Mouse (Mus musculus) intestine, embryonic 15.5 days (tissue): ENCODE measurements around the gene Myct1. TPM values are rescaled to one million over a fixed set of nuclear protein-coding genes. Genes with fewer than 3 reads are reported as not detected.

Experiments
- ATAC-seq: fragments of 200-750 bp; cut with Nextera tagmentation; 2 replicates; pipeline ENCODE4 v1.8.0; 2017; ENCODE audit warnings: moderate TSS enrichment, moderate library complexity
- H3K27ac ChIP-seq: fragments of 300-500 bp; sonication (generic); 2 replicates; pipeline ENCODE4 v1.5.1; 2015; ENCODE audit warnings: mild to moderate bottlenecking, inconsistent platforms
- H3K27me3 ChIP-seq: fragments of 300-500 bp; sonication (generic); replicated peaks from 2 replicates; pipeline ENCODE4 v1.6.1; 2015; ENCODE audit warnings: inconsistent platforms
- H3K36me3 ChIP-seq: fragments of 300-500 bp; sonication (generic); 2 replicates; pipeline ENCODE4 v1.6.1; 2015; ENCODE audit warnings: inconsistent platforms
- H3K4me1 ChIP-seq: fragments of 300-500 bp; sonication (generic); replicated peaks from 2 replicates; pipeline ENCODE4 v1.6.1; 2015; ENCODE audit warnings: inconsistent platforms
- H3K4me2 ChIP-seq: fragments of 300-500 bp; sonication (generic); replicated peaks from 2 replicates; pipeline ENCODE4 v1.6.1; 2015; ENCODE audit warnings: mild to moderate bottlenecking, inconsistent platforms
- H3K4me3 ChIP-seq: fragments of 300-500 bp; sonication (generic); replicated peaks from 2 replicates; pipeline ENCODE4 v1.5.1; 2015; ENCODE audit warnings: inconsistent platforms
- H3K9ac ChIP-seq: fragments of 300-500 bp; sonication (generic); 2 replicates; pipeline ENCODE4 v1.6.1; 2015; ENCODE audit warnings: inconsistent platforms
- H3K9me3 ChIP-seq: fragments of 300-500 bp; sonication (generic); 2 replicates; pipeline ENCODE4 v1.6.1; 2016; ENCODE audit warnings: inconsistent platforms
- WGBS: fragments of 180-500 bp; shearing (Covaris S2); methylation state at CpG from one replicate; pipeline ENCODE4 v1.1.7; 2015; 5-methylcytosine and 5-hydroxymethylcytosine counted together
- polyA plus RNA-seq: library from polyadenylated mRNA; unstranded; fragments of >200 nt; fragmentation: Nextera tagmentation; extraction: Ambion mirVana; gene quantifications from 2 replicates; pipeline ENCODE4 v1.2.1, GENCODE M21; 2015

Myct1 gene
- polyA plus RNA-seq = 4.8 and 5.0 TPM in 2 replicates

GRCm38 (mm10) chr10:5593464-5593863 lies at the start of gene Myct1:
TSS of gene Myct1 (plus strand) at chr10:5593775.
- no peaks in the 10 kb centered on the region for H3K36me3 ChIP-seq
- H3K27ac ChIP-seq = no peak within 1 kb of the TSS
- H3K9me3 ChIP-seq = no peaks in the 10 kb centered on the region
- H3K4me1 ChIP-seq = no peaks in the 10 kb centered on the region
- H3K27me3 ChIP-seq = no peaks in the 10 kb centered on the region
- 20% methylated on average over 5 of the region's 5 CpGs for WGBS
- no peak for ATAC-seq
- no peak within 1 kb of the TSS for H3K4me3 ChIP-seq
- no peak within 1 kb of the TSS for H3K9ac ChIP-seq
- no peak within 1 kb of the TSS for H3K4me2 ChIP-seq

- no peak overlapping the region for H3K4me3 ChIP-seq
- 93% methylated on average over 5 of the region's 5 CpGs for WGBS
- H3K9me3 ChIP-seq = no peaks in the 10 kb centered on the region
- 0 out of 2 replicates have a peak, but pooled peaks cover 5% of the 10 kb centered on the region for H3K4me1 ChIP-seq
- no peak overlapping the region for H3K27ac ChIP-seq
- no peak overlapping the region for H3K4me2 ChIP-seq
- H3K9ac ChIP-seq = no peak overlapping the region
- ATAC-seq = no peak
- H3K36me3 ChIP-seq = no peaks in the 10 kb centered on the region
- 0 out of 2 replicates have a peak, but pooled peaks cover 3% of the 10 kb centered on the region for H3K27me3 ChIP-seq
Measured at GRCm38 (mm10) chr10:5546428-5546827, 47.1 kb upstream of the Myct1 start.

- 0 out of 2 replicates have a peak, but pooled peaks cover 3% of the 10 kb centered on the region for H3K27me3 ChIP-seq
- H3K9ac ChIP-seq = no peak overlapping the region
- H3K4me3 ChIP-seq = no peak overlapping the region
- 0 out of 2 replicates have a peak, but pooled peaks cover 5% of the 10 kb centered on the region for H3K4me1 ChIP-seq
- H3K27ac ChIP-seq = no peak overlapping the region
- WGBS = 82% methylated on average over 9 of the region's 9 CpGs
- H3K4me2 ChIP-seq = no peak overlapping the region
- no peaks in the 10 kb centered on the region for H3K36me3 ChIP-seq
- H3K9me3 ChIP-seq = no peaks in the 10 kb centered on the region
- no peak for ATAC-seq
Measured at GRCm38 (mm10) chr10:5547769-5548168, 45.8 kb upstream of the Myct1 start.

GRCm38 (mm10) chr10:5548651-5549050 lies 44.9 kb upstream of the Myct1 start:
- Histone ChIP-seq H3K9me3 (no peaks in the 10 kb centered on the region), H3K9ac (no peak overlapping the region), H3K4me1 (0 out of 2 replicates have a peak, but pooled peaks cover 5% of the 10 kb centered on the region), H3K36me3 (no peaks in the 10 kb centered on the region), H3K27me3 (0 out of 2 replicates have a peak, but pooled peaks cover 3% of the 10 kb centered on the region), H3K4me3 (no peak overlapping the region), H3K27ac (no peak overlapping the region), H3K4me2 (no peak overlapping the region)
- 90% methylated on average over 2 of the region's 2 CpGs for WGBS
- ATAC-seq = no peak

- ATAC-seq = no peak
- H3K4me2 ChIP-seq = peak overlapping the region; percentile 92
- WGBS = 13% methylated on average over 6 of the region's 6 CpGs
- no peak overlapping the region for H3K9ac ChIP-seq
- H3K4me1 ChIP-seq = 0 out of 2 replicates have a peak, but pooled peaks cover 5% of the 10 kb centered on the region
- no peak overlapping the region for H3K27ac ChIP-seq
- 0 out of 2 replicates have a peak, but pooled peaks cover 3% of the 10 kb centered on the region for H3K27me3 ChIP-seq
- H3K4me3 ChIP-seq = peak overlapping the region; percentile 38
- no peaks in the 10 kb centered on the region for H3K36me3 ChIP-seq
- no peaks in the 10 kb centered on the region for H3K9me3 ChIP-seq
Measured at GRCm38 (mm10) chr10:5549871-5550167, 43.8 kb upstream of the Myct1 start.

GRCm38 (mm10) chr10:5550168-5551021 lies 43.2 kb upstream of the Myct1 start:
- ATAC-seq = peak; percentile 89
- H3K9me3 ChIP-seq = no peaks in the 10 kb centered on the region
- H3K27me3 ChIP-seq = 0 out of 2 replicates have a peak, but pooled peaks cover 3% of the 10 kb centered on the region
- under 1% methylated on average over 44 of the region's 44 CpGs for WGBS
- H3K4me2 ChIP-seq = peak overlapping the region; percentile 92
- no peaks in the 10 kb centered on the region for H3K36me3 ChIP-seq
- H3K27ac ChIP-seq = no peak overlapping the region
- peak overlapping the region; percentile 37; the same call in 1 of the 2 replicates for H3K9ac ChIP-seq
- H3K4me1 ChIP-seq = 0 out of 2 replicates have a peak, but pooled peaks cover 5% of the 10 kb centered on the region
- peak overlapping the region; percentile 38 for H3K4me3 ChIP-seq

- Histone ChIP-seq H3K9me3 (no peaks in the 10 kb centered on the region), H3K9ac (peak within 1 kb of the TSS; percentile 37; the same call in 1 of the 2 replicates), H3K4me2 (peak within 1 kb of the TSS; percentile 92), H3K4me3 (peak within 1 kb of the TSS; percentile 38), H3K27me3 (0 out of 2 replicates have a peak, but pooled peaks cover 3% of the 10 kb centered on the region), H3K36me3 (no peaks in the 10 kb centered on the region), H3K4me1 (0 out of 2 replicates have a peak, but pooled peaks cover 5% of the 10 kb centered on the region), H3K27ac (no peak within 1 kb of the TSS)
- no peak for ATAC-seq
- 76% methylated on average over 5 of the region's 5 CpGs for WGBS
Measured at GRCm38 (mm10) chr10:5551382-5551781, 42.2 kb upstream of the Myct1 start, which contains the start of gene Syne1. TSS of gene Syne1 (minus strand) at chr10:5551482.

GRCm38 (mm10) chr10:5554941-5555340 lies 38.6 kb upstream of the Myct1 start:
- 26% methylated on average over 5 of the region's 5 CpGs for WGBS
- ATAC-seq = 0 out of 2 replicates have a peak, but pooled peaks have one; percentile 58
- Histone ChIP-seq H3K9ac (no peak overlapping the region), H3K27ac (no peak overlapping the region), H3K4me2 (no peak overlapping the region), H3K4me3 (no peak overlapping the region), H3K36me3 (no peaks in the 10 kb centered on the region), H3K27me3 (0 out of 2 replicates have a peak, but pooled peaks cover under 1% of the 10 kb centered on the region), H3K4me1 (0 out of 2 replicates have a peak, but pooled peaks cover 4% of the 10 kb centered on the region), H3K9me3 (no peaks in the 10 kb centered on the region)

GRCm38 (mm10) chr10:5558808-5559207 lies 34.8 kb upstream of the Myct1 start:
- Histone ChIP-seq H3K4me3 (no peak overlapping the region), H3K4me1 (no peaks in the 10 kb centered on the region), H3K36me3 (no peaks in the 10 kb centered on the region), H3K9me3 (no peaks in the 10 kb centered on the region), H3K9ac (no peak overlapping the region), H3K4me2 (no peak overlapping the region), H3K27me3 (no peaks in the 10 kb centered on the region), H3K27ac (no peak overlapping the region)
- ATAC-seq = no peak

- H3K4me1 ChIP-seq = no peaks in the 10 kb centered on the region
- H3K4me2 ChIP-seq = no peak overlapping the region
- H3K36me3 ChIP-seq = no peaks in the 10 kb centered on the region
- H3K27me3 ChIP-seq = no peaks in the 10 kb centered on the region
- no peaks in the 10 kb centered on the region for H3K9me3 ChIP-seq
- H3K27ac ChIP-seq = no peak overlapping the region
- no peak for ATAC-seq
- WGBS = 78% methylated on average over 4 of the region's 4 CpGs
- H3K4me3 ChIP-seq = no peak overlapping the region
- H3K9ac ChIP-seq = no peak overlapping the region
Measured at GRCm38 (mm10) chr10:5560526-5560925, 33.0 kb upstream of the Myct1 start.

GRCm38 (mm10) chr10:5561706-5562105 lies 31.9 kb upstream of the Myct1 start:
- no peaks in the 10 kb centered on the region for H3K36me3 ChIP-seq
- no peaks in the 10 kb centered on the region for H3K27me3 ChIP-seq
- H3K4me3 ChIP-seq = no peak overlapping the region
- ATAC-seq = no peak
- 86% methylated on average over 4 of the region's 4 CpGs for WGBS
- H3K4me1 ChIP-seq = no peaks in the 10 kb centered on the region
- H3K4me2 ChIP-seq = no peak overlapping the region
- H3K27ac ChIP-seq = no peak overlapping the region
- no peak overlapping the region for H3K9ac ChIP-seq
- H3K9me3 ChIP-seq = no peaks in the 10 kb centered on the region

GRCm38 (mm10) chr10:5568991-5569390 lies 24.6 kb upstream of the Myct1 start:
- no peak overlapping the region for H3K9ac ChIP-seq
- no peaks in the 10 kb centered on the region for H3K9me3 ChIP-seq
- no peaks in the 10 kb centered on the region for H3K4me1 ChIP-seq
- H3K27me3 ChIP-seq = no peaks in the 10 kb centered on the region
- 87% methylated on average over 4 of the region's 4 CpGs for WGBS
- no peaks in the 10 kb centered on the region for H3K36me3 ChIP-seq
- no peak overlapping the region for H3K4me3 ChIP-seq
- H3K27ac ChIP-seq = no peak overlapping the region
- ATAC-seq = no peak
- H3K4me2 ChIP-seq = no peak overlapping the region
